ENCODE assay signal across 22 mouse cellular contexts in the genomic region with DNA sequence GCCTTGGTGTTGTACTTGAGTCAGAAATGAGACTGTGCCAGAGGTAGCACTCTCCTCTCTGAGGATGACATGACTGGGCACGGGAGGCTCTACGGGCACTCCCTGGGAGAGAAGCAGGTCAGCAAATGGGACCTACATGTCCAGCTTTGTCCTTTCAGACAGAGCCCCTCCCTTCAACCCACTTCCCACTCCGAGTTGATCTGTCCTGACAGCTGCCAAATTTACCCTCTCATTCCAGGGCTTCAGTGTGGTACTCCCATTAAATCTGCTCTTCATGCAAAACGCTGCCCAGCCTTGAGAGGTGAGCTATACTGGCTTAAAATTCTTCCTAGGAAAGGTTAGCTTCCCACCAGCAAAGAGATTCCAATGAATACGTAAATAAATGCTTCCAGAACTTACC.
"Had no signal": no experiment of that assay in that cellular context is flagged by ENCODE, and none has a peak within 500 bp of the region (broad histone marks: within the 10 kb centered on the region; RNA-seq: fewer than 3 reads in every experiment).

No protein-coding gene starts in this region.

- H3K9me3 ChIP-seq: heart, embryonic 15.5 days; hindbrain, embryonic 12.5 days; intestine, embryonic 15.5 days; limb, embryonic 10.5 days; limb, embryonic 12.5 days; liver, embryonic 13.5 days had no signal

- H3K4me2 ChIP-seq: heart, embryonic 11.5 days; heart, embryonic 15.5 days; hindbrain, embryonic 12.5 days; hindbrain, embryonic 14.5 days; intestine, embryonic 15.5 days; limb, embryonic 12.5 days; liver, embryonic 11.5 days; liver, embryonic 13.5 days had no signal

- ATAC-seq: hindbrain, embryonic 16.5 days; inflammation-experienced regulatory T-cells, adult 6 months; intestine, embryonic 15.5 days; intestine, postnatal 0 days had no signal

- H3K4me3 ChIP-seq: heart, embryonic 15.5 days; hindbrain, embryonic 12.5 days; intestine, embryonic 15.5 days; layer of hippocampus, adult 2 months; left cerebral cortex, adult 2 months; limb, embryonic 10.5 days; limb, embryonic 12.5 days; liver, embryonic 13.5 days had no signal

- H3K9ac ChIP-seq: heart, embryonic 15.5 days; hindbrain, embryonic 12.5 days; hindbrain, embryonic 14.5 days; intestine, embryonic 15.5 days; limb, embryonic 12.5 days; liver, embryonic 13.5 days had no signal

- H3K27me3 ChIP-seq: heart, embryonic 15.5 days; hindbrain, embryonic 12.5 days; intestine, embryonic 15.5 days; liver, embryonic 13.5 days had no signal

- H3K27ac ChIP-seq: heart, embryonic 15.5 days; hindbrain, embryonic 12.5 days; hindbrain, embryonic 14.5 days; intestine, embryonic 15.5 days; layer of hippocampus, adult 2 months; left cerebral cortex, adult 2 months; limb, embryonic 10.5 days; limb, embryonic 12.5 days; liver, embryonic 13.5 days had no signal

- H3K4me1 ChIP-seq: liver, embryonic 13.5 days had no signal

- DNase-seq: gastrocnemius, postnatal 36 days; heart, postnatal 36 days; kidney, adult 18-20 months; kidney, adult 8-10 months; kidney, postnatal 10 days; kidney, postnatal 25 days; kidney, postnatal 4 days; liver; liver, embryonic 13.5 days had no signal

- H3K36me3 ChIP-seq: heart, embryonic 15.5 days; hindbrain, embryonic 12.5 days; intestine, embryonic 15.5 days; limb, embryonic 10.5 days; limb, embryonic 12.5 days; liver, embryonic 13.5 days had no signal
